Mouse (Mus musculus) adrenal gland, adult 18-20 months (tissue): ENCODE data around the gene Nmrk2. TPM values are rescaled to one million over a fixed set of nuclear protein-coding genes. Genes with fewer than 3 reads are reported as not detected.
"Not testable (repeated sequence)": the region's sequence is repeated elsewhere in the genome, so short reads cannot be mapped to it uniquely, and the experiment has no call there.

Experiments used
- DNase-seq, 2 experiments: peaks; one replicate each; pipeline ENCODE4 v3.0.0; 2021 to 2022; ENCODE audit warnings: low spot score in 2 of 2
- long read RNA-seq, 2 experiments: library from polyadenylated mRNA; stranded (forward); transcript quantifications; one replicate each; pipeline ENCODE4 v2.0.0; 2021
- total RNA-seq, 2 experiments: library from RNA; stranded (reverse); gene quantifications; 1 replicate in 1 of 2; 2 replicates in 1 of 2; pipeline ENCODE4 v1.2.3; 2021

Nmrk2 gene
- total RNA-seq: not detected
- long read RNA-seq, experiment 1: 0 reads
- long read RNA-seq, experiment 2: 0 reads

GRCm38 (mm10) chr10:81201807-81202758, at the start of gene Nmrk2:
Gene Nmrk2 (minus strand): TSS chr10:81202051.
- no peak for DNase-seq

DNA sequence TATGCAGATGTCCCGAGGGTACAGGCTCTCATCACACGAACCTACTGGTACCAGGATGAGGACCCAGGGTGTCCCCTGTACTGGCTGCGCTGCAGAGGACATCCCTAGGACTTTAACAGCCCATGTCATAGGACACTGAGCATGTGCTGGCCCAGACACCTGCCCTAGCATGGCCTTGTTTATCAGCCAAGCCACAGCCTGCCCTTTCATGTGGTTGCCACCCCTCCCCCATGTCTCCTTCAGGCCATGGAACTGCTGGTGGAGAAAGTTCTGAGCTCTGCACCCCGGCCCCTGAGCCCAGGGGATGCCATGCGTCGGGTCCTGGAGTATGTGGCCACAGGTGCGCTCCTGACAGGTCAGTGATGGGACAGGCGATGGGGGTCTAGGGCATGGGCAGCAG, 47.6 kb upstream of the Nmrk2 start:
- DNase-seq: no peak

DNA sequence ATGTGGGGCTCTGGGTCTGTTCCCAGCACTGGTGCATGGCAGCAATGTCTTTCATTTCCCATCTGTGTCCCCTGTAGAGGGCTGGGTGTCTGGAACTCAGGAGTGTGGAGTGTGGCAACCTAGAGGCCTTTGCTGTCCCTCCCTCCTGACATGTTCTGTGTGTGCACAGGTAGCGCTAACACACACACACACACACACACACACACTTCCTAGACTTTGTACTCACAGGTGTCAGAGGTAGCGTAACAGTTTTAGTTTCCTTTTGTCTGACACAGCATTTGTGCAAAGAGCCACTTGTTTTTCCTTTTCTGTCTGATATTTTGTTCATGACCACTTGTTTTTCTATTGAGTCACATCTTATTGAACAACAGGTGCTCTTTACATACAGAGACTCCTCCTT, 46.0 kb upstream of the Nmrk2 start:
- no peak for DNase-seq

DNA sequence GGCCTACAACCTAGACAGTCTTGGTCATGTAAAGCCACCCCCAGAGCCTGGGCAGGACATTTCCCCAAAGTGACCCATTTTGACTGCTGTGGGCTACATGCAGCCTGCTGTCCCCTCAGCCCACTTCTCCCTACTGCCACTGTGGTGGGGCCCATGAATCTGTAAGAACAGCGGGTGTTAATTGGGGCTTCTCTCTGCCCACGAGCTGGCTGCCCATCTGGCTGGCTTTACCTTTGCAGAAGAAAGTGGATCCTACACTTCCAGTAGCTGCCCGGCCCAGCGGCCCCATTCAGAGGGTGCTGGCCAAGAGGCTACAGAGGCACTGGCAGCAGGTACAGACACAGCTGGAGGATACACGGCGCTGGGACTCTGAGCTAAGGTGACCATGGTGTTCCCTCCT, 43.3 kb upstream of the Nmrk2 start:
- no peak for DNase-seq

DNA sequence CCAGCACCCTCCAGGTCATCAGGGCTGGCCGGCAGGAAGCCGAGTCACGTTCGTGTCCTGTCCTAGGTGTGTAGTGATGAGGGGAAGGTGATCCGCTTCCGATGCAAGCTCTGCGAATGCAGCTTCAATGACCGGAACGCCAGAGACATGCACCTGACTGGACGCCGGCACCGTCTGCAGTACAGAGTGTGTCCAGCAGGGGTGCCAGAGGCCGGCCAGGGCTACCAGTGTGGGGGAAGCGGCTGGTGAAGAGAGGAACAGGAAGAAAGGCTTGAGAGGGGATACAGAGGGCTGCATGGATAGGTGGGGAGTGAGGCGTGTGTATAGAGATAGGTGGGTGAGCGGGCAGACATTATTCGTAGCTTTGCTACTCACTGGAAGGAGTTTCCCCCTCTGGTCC, 42.7 kb upstream of the Nmrk2 start:
- peak; percentile 82 to 84 for DNase-seq

- no peak for DNase-seq
Measured at GRCm38 (mm10) chr10:81244146-81244545, 42.3 kb upstream of the Nmrk2 start.

DNA sequence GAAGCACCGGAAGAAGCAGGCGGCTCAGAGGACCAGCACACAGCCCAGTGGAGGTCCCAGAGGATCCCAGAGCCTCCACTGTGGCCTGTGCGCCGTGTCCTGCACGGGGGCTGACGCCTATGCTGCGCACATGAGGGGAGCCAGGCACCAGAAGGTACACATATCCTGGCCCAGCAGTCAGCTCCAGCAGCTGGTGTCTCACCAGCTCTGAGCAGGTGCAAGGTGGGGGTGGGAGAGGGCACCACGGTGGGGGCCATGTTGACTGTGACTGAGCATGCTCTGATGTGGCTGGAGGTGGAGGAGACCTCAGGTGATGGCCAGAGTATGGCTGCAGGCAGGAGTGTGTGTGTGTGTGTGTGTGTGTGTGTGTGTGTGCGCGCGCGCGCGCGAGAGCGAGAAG, 40.2 kb upstream of the Nmrk2 start:
- no peak for DNase-seq

DNA sequence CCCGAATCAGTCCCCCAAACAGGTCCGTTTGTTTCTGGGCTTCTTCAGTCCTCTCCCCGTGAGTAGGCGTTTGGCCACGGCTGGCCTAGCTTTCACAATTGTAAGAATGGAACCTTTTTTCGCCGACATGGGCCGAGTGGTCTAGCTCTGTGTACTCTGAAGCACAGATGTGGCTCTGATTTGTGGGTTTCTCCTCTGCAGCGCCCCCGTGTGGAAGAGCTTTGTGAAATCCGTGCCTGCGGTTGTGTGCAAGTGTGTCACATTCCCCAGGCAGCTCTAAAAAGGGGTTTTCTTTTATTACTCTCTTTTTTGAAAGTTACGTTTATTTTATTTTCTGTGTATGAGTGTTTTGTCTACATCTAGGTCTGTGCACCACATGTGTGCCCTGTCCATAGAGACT, 39.0 kb upstream of the Nmrk2 start:
- DNase-seq: peak in 1 of 2 experiments; percentile 62

DNA sequence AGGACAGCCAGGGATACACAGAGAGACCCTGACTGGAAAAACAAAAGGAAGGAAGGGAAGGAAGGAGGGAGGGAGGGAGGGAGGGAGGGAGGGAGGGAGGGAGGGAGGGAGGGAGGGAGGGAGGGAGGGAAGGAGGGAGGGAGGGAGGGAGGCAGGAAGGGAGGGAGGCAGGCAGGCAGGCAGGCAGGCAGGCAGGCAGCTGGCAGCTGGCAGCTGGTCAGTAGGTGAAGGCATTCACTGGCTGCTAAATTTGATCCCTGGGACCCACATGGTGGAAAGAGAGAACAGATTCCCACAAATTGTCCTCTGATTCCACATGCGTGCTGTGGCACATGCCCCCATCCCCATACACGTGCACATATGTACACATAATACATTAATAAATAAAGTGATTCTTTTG, 36.8 kb upstream of the Nmrk2 start:
- DNase-seq: no peak

GRCm38 (mm10) chr10:81236471-81237268, 34.8 kb upstream of the Nmrk2 start:
- no peak for DNase-seq

GRCm38 (mm10) chr10:81234206-81234605, 32.4 kb upstream of the Nmrk2 start:
- no peak for DNase-seq

- DNase-seq: no peak
Measured at GRCm38 (mm10) chr10:81233226-81233585, 31.4 kb upstream of the Nmrk2 start.

- DNase-seq: peak; percentile 91 to 92
Measured at GRCm38 (mm10) chr10:81232580-81233225, 30.9 kb upstream of the Nmrk2 start, which contains the start of gene Zfr2. Gene Zfr2 (plus strand): TSS chr10:81233155.

- no peak for DNase-seq
Measured at GRCm38 (mm10) chr10:81231436-81231835, 29.6 kb upstream of the Nmrk2 start.

DNA sequence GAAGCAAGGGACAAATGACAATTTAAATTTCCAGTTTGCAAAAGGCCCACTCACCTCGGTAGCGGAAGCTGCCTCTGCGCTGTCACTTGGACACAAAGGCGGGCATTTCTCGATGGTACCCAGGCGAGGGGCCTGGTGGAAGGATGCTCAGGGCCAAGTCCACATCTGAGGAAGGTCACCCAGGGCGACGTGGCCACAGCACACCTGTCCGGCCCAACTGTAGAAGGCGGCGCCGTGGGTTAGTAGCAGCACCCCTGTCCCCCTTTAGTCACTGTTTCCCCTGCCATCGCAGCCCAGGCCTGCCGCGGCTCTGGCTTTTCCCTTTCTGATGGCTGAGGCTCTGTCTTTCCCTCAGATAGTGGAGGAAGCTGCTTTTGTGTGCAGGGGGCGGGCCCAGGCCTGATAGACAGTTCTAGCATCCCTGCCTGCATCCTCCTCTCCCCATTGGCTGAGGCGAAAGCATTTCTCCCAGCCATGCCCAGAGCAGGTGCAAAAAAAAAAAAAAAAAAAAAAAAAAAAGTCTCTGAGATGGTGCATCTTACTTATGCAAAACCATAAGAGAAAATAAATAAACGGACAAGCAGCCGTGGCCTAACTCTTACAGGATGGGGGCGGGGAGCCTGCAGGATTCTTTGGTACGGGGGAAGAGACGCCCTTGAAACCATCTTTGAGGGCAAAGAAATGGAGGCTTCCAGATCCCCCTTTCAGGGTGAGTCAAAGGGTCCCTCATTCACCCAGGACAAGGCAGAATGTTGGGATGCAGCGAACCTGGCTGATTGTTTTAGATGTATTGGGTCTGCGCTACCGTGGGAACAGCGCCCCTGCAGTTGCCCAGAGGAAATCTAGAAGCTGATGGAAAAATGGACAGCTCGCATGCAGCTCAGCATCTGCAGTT, 28.8 kb upstream of the Nmrk2 start, which contains the start of gene Atcay:
Gene Atcay (minus strand): TSS at position 396 of the 895 bp plus-strand sequence.
- no peak for DNase-seq

DNA sequence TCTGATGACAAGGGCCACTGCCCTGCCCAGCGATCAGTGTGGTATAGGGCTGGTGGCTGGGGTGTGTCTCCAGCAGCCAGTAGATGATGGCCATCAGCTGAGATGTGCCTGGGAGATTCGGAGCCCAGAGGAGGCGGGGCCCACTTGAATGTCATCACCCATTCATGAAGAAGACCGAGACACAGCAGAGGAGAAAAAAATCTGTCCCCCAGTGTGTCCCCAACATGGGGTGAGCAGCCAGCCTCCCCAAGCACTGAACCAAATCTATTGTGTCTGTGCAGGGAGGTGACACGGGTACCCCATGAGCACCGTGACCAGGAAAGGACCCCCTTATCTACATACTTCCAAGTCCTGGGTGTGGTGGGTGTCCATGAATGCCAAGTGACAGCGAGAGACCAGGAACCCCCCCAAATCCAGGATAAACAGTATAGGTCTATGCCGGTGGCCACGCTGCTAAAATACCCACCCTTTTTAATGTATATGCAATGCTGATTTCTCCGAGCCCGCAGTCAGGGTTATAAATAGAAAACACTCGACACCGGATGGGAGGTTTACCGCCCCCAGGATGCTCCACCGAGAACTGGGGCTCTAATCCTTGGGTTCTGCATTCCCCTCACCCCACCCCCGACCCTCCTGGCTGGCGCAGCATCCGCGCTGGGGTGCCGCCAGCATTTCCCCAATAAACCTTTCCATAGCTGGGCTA, 28.0 kb upstream of the Nmrk2 start:
- DNase-seq: no peak

DNA sequence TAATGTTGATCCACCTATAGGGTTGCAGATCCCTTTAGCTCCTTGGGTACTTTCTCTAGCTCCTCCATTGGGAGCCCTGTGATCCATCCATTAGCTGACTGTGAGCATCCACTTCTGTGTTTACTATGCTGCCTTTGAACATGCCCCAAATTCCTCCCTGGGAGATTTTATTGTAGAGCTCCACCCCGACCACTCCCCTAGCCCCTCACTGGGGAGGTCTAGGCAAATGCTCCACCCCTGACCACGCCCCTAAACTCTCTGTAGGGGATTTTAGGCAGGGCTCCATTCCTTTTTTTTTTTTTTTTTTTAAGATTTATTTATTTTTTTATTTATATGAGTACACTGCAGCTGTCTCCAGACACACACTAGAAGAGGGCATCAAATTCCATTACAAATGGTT, 21.9 kb upstream of the Nmrk2 start:
- not testable (repeated sequence) for DNase-seq

- DNase-seq: no peak
Measured at GRCm38 (mm10) chr10:81221402-81222015, 19.7 kb upstream of the Nmrk2 start.

- peak; percentile 71 to 76 for DNase-seq
Measured at GRCm38 (mm10) chr10:81217964-81218363, 16.1 kb upstream of the Nmrk2 start.
